Mouse (Mus musculus): ENCODE data around the gene Cbx7. TPM values are rescaled to one million over a fixed set of nuclear protein-coding genes. Genes with fewer than 3 reads are reported as not detected.

Cbx7 gene
- total RNA-seq (2014; rRNA removed) (4.0 and 4.4 TPM in 2 replicates), polyA plus RNA-seq (2012; rRNA removed) (7.5 and 10.1 TPM in 2 replicates)

- no peak for DNase-seq (ENCODE audit: extremely low read depth, low read depth, low spot score)
- Histone ChIP-seq H3K4me3 (ENCODE audit: insufficient read depth, low read depth, low read length) (no peak within 1 kb of the TSS), H3K79me2 (ENCODE audit: control insufficient read depth, insufficient read depth, low read length) (no peaks in the 10 kb centered on the region), H3K36me3 (ENCODE audit: control insufficient read depth, insufficient read depth, low read length) (no peaks in the 10 kb centered on the region), H3K9ac (ENCODE audit: low read depth, low read length) (no peak within 1 kb of the TSS), H3K27me3 (ENCODE audit: control insufficient read depth, insufficient read depth, low read length) (no peaks in the 10 kb centered on the region), H3K27ac (replicated peaks; ENCODE audit: insufficient read depth, low read depth, low read length) (no peak within 1 kb of the TSS), H3K4me1 (ENCODE audit: control insufficient read depth, insufficient read depth, low read length) (no peaks in the 10 kb centered on the region)
- TF ChIP-seq CTCF (IDR thresholded peaks at IDR 0.05; ENCODE audit: low read depth, low read length) (no peak), POLR2A (IDR thresholded peaks at IDR 0.05; ENCODE audit: extremely low read depth, insufficient read depth, low read length) (no peak)
- 93% methylated on average over 11 of the region's 11 CpGs for WGBS
These were observed at the start of gene Cbx7 for GRCm38 (mm10) chr15:79970940-79971339. Gene Cbx7, minus strand, starts transcription at chr15:79971119.

GRCm38 (mm10) chr15:80020516-80020915 lies 49.6 kb upstream of the Cbx7 start:
- Histone ChIP-seq H3K4me1 (ENCODE audit: control insufficient read depth, insufficient read depth, low read length) (no peaks in the 10 kb centered on the region), H3K79me2 (ENCODE audit: control insufficient read depth, insufficient read depth, low read length) (no peaks in the 10 kb centered on the region), H3K36me3 (ENCODE audit: control insufficient read depth, insufficient read depth, low read length) (no peaks in the 10 kb centered on the region), H3K27ac (replicated peaks; ENCODE audit: insufficient read depth, low read depth, low read length) (no peak overlapping the region), H3K4me3 (ENCODE audit: insufficient read depth, low read depth, low read length) (no peak overlapping the region), H3K9ac (ENCODE audit: low read depth, low read length) (no peak overlapping the region), H3K27me3 (ENCODE audit: control insufficient read depth, insufficient read depth, low read length) (no peaks in the 10 kb centered on the region)
- 77% methylated on average over 4 of the region's 4 CpGs for WGBS
- no peak for TF ChIP-seq POLR2A (IDR thresholded peaks at IDR 0.05; ENCODE audit: extremely low read depth, insufficient read depth, low read length)
- no peak for TF ChIP-seq CTCF (IDR thresholded peaks at IDR 0.05; ENCODE audit: low read depth, low read length)
- no peak for DNase-seq (ENCODE audit: extremely low read depth, low read depth, low spot score)

- 74% methylated on average over 4 of the region's 4 CpGs for WGBS
- DNase-seq (ENCODE audit: extremely low read depth, low read depth, low spot score): no peak
These were observed 48.7 kb upstream of the Cbx7 start for GRCm38 (mm10) chr15:80019625-80020024.

GRCm38 (mm10) chr15:80019220-80019619 lies 48.3 kb upstream of the Cbx7 start:
- Histone ChIP-seq H3K4me3 (ENCODE audit: insufficient read depth, low read depth, low read length) (no peak overlapping the region), H3K4me1 (ENCODE audit: control insufficient read depth, insufficient read depth, low read length) (no peaks in the 10 kb centered on the region), H3K27me3 (ENCODE audit: control insufficient read depth, insufficient read depth, low read length) (peaks cover under 1% of the 10 kb centered on the region), H3K9ac (ENCODE audit: low read depth, low read length) (no peak overlapping the region), H3K79me2 (ENCODE audit: control insufficient read depth, insufficient read depth, low read length) (no peaks in the 10 kb centered on the region), H3K36me3 (ENCODE audit: control insufficient read depth, insufficient read depth, low read length) (no peaks in the 10 kb centered on the region), H3K27ac (replicated peaks; ENCODE audit: insufficient read depth, low read depth, low read length) (no peak overlapping the region)
- TF ChIP-seq CTCF (IDR thresholded peaks at IDR 0.05; ENCODE audit: low read depth, low read length): no peak
- no peak for TF ChIP-seq POLR2A (IDR thresholded peaks at IDR 0.05; ENCODE audit: extremely low read depth, insufficient read depth, low read length)
- 83% methylated on average over 7 of the region's 7 CpGs for WGBS
- no peak for DNase-seq (ENCODE audit: extremely low read depth, low read depth, low spot score)

More at GRCm38 (mm10) chr15:80019625-80020024, 48.7 kb upstream of the Cbx7 start:
- Histone ChIP-seq H3K9ac (ENCODE audit: low read depth, low read length) (no peak overlapping the region), H3K4me1 (ENCODE audit: control insufficient read depth, insufficient read depth, low read length) (no peaks in the 10 kb centered on the region), H3K27ac (replicated peaks; ENCODE audit: insufficient read depth, low read depth, low read length) (no peak overlapping the region), H3K79me2 (ENCODE audit: control insufficient read depth, insufficient read depth, low read length) (no peaks in the 10 kb centered on the region), H3K27me3 (ENCODE audit: control insufficient read depth, insufficient read depth, low read length) (no peaks in the 10 kb centered on the region; the same call in 1 of the 2 replicates), H3K4me3 (ENCODE audit: insufficient read depth, low read depth, low read length) (no peak overlapping the region), H3K36me3 (ENCODE audit: control insufficient read depth, insufficient read depth, low read length) (no peaks in the 10 kb centered on the region)
- no peak for TF ChIP-seq CTCF (IDR thresholded peaks at IDR 0.05; ENCODE audit: low read depth, low read length)
- TF ChIP-seq POLR2A (IDR thresholded peaks at IDR 0.05; ENCODE audit: extremely low read depth, insufficient read depth, low read length): no peak

GRCm38 (mm10) chr15:80016563-80017301 lies 45.8 kb upstream of the Cbx7 start:
- Histone ChIP-seq H3K4me1 (ENCODE audit: control insufficient read depth, insufficient read depth, low read length) (no peaks in the 10 kb centered on the region; the same call in 1 of the 2 replicates), H3K27me3 (ENCODE audit: control insufficient read depth, insufficient read depth, low read length) (peaks cover 15% of the 10 kb centered on the region), H3K27ac (replicated peaks; ENCODE audit: insufficient read depth, low read depth, low read length) (no peak overlapping the region), H3K9ac (ENCODE audit: low read depth, low read length) (no peak overlapping the region), H3K4me3 (ENCODE audit: insufficient read depth, low read depth, low read length) (no peak overlapping the region), H3K36me3 (ENCODE audit: control insufficient read depth, insufficient read depth, low read length) (no peaks in the 10 kb centered on the region), H3K79me2 (ENCODE audit: control insufficient read depth, insufficient read depth, low read length) (0 out of 2 replicates have a peak, but pooled peaks cover 3% of the 10 kb centered on the region)
- no peak for TF ChIP-seq POLR2A (IDR thresholded peaks at IDR 0.05; ENCODE audit: extremely low read depth, insufficient read depth, low read length)
- no peak for TF ChIP-seq CTCF (IDR thresholded peaks at IDR 0.05; ENCODE audit: low read depth, low read length)
- DNase-seq (ENCODE audit: extremely low read depth, low read depth, low spot score): no peak
- WGBS: 83% methylated on average over 9 of the region's 9 CpGs
